Mouse (Mus musculus): ENCODE results near the gene Parp3.

The Parp3 gene

DNA sequence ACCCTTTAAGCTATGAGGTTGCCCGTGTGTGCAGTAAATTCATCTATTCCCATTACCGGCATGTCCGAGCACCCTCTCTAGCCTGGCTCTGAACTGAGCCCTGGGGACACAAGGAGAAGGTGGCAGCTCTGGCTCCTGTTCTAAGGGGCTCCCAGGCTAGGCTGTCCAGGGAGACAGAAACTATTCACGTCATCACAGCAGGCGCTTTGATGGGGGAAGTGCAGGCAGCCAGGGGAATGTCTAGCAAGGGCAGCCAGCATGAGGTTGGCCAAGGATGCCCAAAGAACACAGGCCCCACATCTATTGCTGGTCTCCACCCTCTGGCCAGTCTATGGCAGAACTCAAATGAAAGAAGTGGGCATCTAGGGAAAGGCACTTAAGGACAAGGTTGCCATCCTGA lies 18.8 kb downstream of the Parp3 start:
- DNase-seq (ENCODE audit: low spot score in 2 of 2), result no peak

DNA sequence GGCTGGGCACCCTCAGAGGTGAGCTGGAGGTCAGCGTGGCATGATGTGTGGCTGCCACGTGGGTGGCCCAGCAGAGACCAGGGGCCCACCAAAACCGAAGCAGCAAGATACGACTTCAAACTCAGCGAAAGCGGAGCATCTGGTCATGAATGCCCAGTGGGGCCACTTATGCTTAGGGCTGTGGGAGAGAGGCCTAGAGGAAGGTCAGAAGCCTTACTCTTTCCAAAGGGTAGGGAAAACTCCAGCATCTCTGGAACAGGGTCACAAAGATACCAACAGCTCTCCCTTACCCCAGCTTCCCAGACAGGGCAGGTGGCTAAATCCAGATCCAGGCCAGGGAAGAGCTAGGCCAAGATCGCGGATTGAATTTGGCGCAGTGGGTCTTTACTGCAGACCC lies 19.6 kb downstream of the Parp3 start:
- DNase-seq (ENCODE audit: low spot score in 2 of 2), result no peak

DNA sequence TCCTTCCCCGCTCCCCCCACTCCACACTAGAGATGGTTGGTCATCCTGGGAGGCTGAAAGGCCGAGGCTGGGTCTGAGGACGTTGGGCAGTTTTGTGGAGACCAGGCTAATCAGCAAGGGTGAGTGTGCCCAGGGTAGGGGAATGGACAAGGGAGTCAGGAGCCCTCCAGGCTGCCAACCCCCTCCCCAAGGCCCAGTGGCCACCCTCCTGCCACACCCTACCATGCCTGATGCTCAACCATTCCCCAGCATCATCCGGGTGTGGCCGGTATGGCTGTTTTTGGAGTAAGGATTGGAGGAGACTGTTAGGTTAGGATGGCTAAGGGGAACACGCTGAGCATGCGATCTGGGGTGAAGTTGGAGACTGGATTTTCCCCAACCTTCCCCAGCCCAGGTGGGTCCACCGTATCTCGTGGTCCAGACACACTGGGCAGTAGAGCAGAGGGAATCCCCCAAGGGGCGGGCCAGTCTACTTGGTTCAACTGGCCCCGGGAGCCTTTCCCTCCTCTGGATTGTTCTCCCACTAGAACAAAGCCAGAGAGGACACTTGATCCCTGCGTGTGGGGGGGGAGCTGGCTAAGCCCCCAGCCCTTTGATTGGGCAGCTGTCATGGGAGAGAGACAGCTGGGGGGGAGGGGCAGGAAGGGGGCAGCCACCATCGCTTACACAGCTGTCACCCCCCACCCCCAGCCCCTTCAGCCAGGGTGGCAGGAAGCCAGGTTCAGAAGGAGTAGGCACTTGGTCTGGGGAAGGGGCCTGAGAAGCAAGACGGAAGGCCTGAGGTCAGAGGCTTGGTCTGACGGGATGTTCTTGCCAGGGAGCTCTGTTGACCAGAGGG lies 20.2 kb downstream of the Parp3 start:
- no peak for DNase-seq (ENCODE audit: low spot score in 2 of 2)

- peak in 1 of 2 experiments; percentile 50 for DNase-seq (ENCODE audit: low spot score in 2 of 2)
Observed at GRCm38 (mm10) chr9:106454888-106455681, 21.7 kb downstream of the Parp3 start.

- DNase-seq (ENCODE audit: low spot score in 2 of 2), result peak in 1 of 2 experiments; percentile 31
Observed at GRCm38 (mm10) chr9:106454071-106454761, 22.5 kb downstream of the Parp3 start.

GRCm38 (mm10) chr9:106453271-106454070 lies 23.3 kb downstream of the Parp3 start, which contains the start of gene Pcbp4:
Gene Pcbp4, plus strand, starts transcription at chr9:106453291.
- DNase-seq (ENCODE audit: low spot score in 2 of 2), result peak in 1 of 2 experiments; percentile 38

- no peak for DNase-seq (ENCODE audit: low spot score in 2 of 2)
Observed at GRCm38 (mm10) chr9:106452821-106453220, 23.9 kb downstream of the Parp3 start.

GRCm38 (mm10) chr9:106452351-106452750 lies 24.4 kb downstream of the Parp3 start:
- no peak for DNase-seq (ENCODE audit: low spot score in 2 of 2)

DNA sequence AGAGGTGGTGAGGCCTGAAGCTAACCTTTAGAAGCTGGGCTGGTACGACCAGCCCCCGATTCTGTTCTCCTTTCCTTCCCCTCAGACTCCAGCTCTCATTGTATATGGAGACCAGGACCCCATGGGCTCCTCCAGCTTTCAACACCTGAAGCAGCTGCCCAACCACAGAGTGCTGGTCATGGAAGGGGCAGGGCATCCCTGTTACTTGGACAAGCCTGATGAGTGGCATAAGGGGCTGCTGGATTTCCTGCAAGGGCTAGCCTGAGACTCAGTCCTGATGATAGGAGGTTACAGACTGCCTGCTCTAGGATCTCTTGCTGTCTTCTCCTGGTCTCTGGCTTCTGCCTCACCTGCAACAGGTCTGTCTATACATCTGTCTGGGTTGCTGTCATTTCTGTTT lies 24.9 kb downstream of the Parp3 start:
- no peak for DNase-seq (ENCODE audit: low spot score in 2 of 2)

GRCm38 (mm10) chr9:106451298-106451697 lies 25.5 kb downstream of the Parp3 start:
- no peak for DNase-seq (ENCODE audit: low spot score in 2 of 2)

DNA sequence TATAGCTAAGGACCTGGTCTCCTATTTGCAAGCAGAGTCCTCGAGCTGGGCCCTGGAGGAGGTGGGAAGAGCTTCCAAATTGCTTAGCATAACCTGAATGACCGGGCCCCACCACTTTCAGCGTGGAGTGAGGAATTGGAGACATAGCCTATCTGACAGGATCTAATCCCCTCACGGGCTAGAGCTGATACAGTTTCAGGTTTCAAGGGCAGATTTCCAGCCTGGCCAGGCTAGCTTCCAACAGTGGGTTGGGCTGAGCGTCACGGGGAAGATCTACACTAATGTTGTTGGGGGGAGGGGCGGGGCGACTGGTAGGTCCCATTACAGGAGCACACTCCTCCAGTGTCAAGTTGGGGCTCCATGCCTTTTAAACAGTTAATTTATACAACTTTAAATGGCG lies 26.1 kb downstream of the Parp3 start:
- no peak for DNase-seq (ENCODE audit: low spot score in 2 of 2)

- DNase-seq (ENCODE audit: low spot score in 2 of 2), result no peak
Observed at GRCm38 (mm10) chr9:106449947-106450346, 26.8 kb downstream of the Parp3 start.

- DNase-seq (ENCODE audit: low spot score in 2 of 2), result peak; percentile 65 to 76
Observed at GRCm38 (mm10) chr9:106448498-106449031, 28.2 kb downstream of the Parp3 start.

DNA sequence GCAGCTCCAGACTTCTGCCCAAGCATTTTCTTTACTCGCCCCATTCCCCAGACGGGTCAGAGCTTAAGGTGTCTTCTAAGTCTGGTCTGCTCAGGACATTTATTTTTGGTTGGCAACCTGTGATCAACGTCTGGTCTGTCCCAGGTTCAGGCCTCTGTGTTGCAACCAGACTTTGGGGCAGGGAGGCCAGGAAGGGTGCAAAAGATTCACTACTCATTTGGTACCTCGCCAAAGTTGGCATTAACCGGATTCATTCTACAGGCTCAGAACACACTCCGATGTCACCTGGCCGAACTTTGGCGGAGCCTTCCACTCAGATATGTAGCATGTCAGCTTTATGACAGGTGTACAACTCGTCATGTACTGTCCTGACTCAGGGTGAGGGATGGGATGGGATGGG lies 28.8 kb downstream of the Parp3 start:
- DNase-seq (ENCODE audit: low spot score in 2 of 2), result no peak

DNA sequence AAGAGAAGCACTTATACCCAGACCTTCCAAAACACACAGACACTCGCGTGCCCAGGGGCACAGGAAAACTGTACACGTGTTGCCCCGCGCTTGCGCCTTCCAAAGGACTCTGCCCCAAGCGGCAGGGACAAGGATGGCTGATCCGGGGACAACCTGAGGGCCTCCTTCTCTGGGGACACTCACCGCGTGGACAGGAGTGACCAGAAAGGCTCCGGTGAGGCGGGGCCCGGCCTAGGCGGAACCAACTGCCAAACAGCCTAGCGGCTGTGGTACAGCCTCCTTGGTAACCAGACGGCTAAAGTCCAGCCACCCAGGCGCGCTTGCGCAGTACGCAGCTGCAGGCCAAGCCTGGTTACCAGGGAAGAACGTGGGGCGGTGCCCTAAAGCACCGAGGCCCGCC lies 29.4 kb downstream of the Parp3 start, which contains the start of the genes Abhd14b and Abhd14a:
Abhd14b (plus strand) TSS at position 112 of the 400 bp plus-strand sequence.
Abhd14a (minus strand) TSS at position 331 of the 400 bp plus-strand sequence.
- DNase-seq (ENCODE audit: low spot score in 2 of 2), result peak; percentile 93

- DNase-seq (ENCODE audit: low spot score in 2 of 2), result no peak
Observed at GRCm38 (mm10) chr9:106444836-106445235, 31.9 kb downstream of the Parp3 start.

GRCm38 (mm10) chr9:106442680-106443079 lies 34.1 kb downstream of the Parp3 start:
- DNase-seq (ENCODE audit: low spot score in 2 of 2), result no peak

GRCm38 (mm10) chr9:106436566-106436965 lies 40.2 kb downstream of the Parp3 start:
- no peak for DNase-seq (ENCODE audit: low spot score in 2 of 2)

GRCm38 (mm10) chr9:106433389-106433788 lies 43.4 kb downstream of the Parp3 start:
- peak; percentile 36 to 63 for DNase-seq (ENCODE audit: low spot score in 2 of 2)

DNA sequence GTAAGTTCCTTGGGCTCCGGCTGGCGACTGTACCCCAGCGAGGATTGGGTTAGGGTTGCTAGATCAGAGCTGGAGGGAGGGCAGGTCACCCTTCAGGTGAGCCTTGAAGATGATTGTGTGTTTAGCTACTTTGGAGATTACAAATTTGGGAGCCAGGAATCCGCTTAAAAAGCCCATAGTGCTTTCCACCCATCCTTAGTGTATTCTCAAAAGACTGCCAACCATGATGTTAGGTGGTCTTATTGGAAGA lies 46.8 kb downstream of the Parp3 start:
- no peak for DNase-seq (ENCODE audit: low spot score in 2 of 2)

Data from frontal cortex, postnatal 36 days (tissue).